Mouse (Mus musculus): ENCODE data around the gene Sfxn3.
A peak's percentile ranks its signal among the peaks of the same experiment; 100 is the strongest.

Gene Sfxn3

DNA sequence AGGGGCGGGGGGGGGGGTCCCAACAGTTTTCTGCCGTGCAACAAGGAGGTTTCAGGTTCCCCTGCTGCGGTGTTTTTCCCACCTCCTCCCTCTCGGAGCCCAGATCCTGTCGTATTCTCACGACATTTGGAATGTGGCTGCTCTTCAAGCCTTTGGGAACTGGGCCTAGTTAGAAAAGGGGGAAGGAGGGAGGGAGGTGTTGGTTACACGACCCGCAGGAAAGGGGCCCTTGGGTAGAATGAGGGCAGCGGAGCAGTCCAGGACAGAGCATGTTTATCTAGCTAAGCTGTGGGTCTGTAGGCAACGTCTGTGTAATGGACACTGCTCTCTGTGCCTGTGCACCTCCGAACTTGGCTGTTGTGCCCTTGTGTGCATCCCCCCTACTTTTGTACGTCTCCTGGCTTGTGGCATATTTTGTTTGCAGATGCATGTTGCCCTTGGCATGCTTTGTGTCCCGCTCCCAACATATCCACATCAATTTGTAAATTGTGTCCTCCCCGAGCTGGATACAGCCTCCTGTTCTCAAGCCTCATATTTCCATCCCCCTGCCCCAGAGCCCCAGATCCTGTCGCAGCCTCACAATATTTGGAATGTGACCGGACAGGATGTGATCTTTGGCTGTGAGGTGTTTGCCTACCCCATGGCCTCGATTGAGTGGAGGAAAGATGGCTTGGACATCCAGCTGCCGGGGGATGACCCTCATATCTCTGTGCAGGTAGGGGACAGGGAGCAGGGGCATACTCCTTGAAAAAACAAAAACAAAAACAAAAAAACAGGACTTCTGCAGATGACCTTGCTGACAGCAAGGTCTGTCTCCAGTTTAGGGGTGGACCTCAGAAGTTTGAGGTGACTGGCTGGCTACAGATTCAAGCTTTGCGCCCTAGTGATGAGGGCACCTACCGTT, 30.7 kb downstream of the Sfxn3 start:
- DNase-seq, result peak; percentile 58

DNA sequence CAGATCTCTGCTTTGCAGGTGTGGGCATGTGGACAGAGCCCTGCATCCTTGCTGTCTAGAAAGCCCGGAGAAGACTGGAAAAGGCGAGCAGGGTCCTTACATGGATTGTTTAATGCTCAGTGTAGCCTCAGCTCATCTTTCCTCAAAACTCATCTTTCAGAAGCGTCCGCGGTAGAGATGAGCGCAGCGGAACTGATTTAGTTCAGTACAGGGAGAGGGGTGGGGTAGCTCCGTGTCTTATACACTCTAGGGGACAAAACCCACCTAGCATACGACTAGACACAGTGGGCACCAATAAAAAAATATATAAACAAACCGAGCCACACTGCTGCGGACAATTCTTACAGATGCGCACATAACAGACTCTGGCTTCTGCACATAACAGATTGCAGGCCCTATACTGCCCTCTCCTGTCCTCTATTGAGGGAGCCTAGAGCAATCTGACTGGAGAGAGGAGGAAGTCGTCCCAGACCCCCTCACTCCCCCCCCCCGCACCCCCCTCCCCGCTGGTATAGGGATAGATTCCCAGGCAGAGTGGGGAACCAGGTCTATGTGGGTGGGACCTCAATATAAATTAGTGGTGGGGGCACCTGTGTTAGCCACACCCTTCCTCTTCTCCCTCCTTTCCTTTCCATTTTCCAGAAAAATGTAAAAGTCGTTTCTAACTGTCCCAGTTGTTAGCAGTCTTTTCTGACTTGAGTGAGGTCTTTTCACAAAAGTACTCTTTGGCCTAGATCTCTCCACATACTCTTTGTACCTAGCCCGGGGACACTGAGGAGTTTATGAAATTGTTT, 31.9 kb downstream of the Sfxn3 start:
- peak; percentile 63 for DNase-seq

DNA sequence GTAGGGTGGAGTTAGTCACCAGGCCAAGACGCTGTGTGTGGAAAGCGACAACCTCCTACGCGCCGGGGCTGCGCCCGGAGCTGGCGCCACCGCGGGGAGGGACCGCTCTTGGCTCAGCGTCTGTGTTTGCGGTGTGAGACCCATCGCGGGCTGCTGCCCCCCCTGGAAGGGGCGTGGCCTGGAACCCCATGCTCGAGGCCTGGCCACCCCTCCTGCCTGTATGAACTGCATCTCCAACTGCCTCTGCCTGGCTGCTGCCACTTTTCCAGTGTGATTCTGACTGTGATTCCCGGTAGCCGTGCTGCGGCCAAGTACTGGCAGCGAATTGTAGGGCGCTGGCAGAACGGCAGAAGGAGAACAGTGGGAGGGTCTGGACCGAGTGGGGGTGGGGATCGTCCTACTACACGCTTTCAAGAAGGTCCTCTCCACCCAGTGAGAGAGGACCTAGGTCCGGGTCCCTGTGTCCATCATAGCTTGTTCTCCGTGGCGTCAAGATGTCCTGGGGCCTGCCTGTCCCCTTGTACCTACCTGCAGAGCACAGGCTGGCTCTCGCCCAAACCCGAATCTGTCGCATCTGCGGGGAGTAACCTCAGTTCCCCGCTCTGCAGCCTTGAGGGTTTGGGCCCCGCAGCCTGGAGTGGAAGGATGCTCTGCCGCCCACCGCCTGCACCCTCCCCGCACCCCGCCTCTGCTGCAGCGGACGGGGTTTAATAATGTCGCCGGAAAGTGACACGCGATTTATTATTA, 32.6 kb downstream of the Sfxn3 start:
- peak; percentile 84 for DNase-seq

GRCm38 (mm10) chr19:45080711-45081110, 33.4 kb downstream of the Sfxn3 start:
- peak; percentile 61 for DNase-seq

GRCm38 (mm10) chr19:45081279-45081678, 34.0 kb downstream of the Sfxn3 start:
- DNase-seq, result peak; percentile 84

DNA sequence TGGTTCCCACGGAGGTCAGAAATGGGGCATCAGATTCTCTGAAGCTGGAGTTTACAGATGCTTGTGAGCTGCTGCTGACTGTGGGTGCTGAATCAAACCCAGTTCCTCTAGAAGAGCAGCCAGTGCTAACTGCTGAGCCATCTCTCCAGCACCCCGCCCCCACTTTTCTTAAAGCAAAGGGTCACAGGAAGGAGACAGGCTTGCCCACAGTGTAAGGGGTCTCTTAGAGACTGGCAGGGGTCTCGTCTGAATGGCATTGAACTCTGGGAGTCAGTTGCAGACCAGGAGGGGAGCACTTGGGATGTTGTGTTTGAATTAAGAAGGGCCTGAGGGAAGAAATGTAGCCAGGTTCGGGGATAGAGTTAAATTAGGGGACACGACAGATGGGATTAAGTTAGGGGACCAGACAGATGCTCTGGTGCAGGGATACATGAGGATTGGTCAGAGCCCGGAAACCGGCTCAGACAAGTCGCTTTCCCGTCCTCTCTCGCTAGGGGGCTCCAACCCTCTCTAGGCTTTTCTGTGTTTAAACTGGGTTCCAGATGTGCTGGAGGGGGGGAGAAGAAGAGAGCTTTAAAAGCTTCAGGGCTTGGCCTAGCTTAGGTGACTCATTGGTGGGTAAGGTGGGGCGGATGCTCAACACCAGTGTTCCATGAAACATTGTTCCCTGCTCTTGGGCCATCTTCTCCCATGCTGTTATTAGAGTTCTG, 34.7 kb downstream of the Sfxn3 start:
- peak; percentile 61 for DNase-seq

- DNase-seq, result no peak
Observed at GRCm38 (mm10) chr19:45097868-45098267, 50.6 kb downstream of the Sfxn3 start.

DNA sequence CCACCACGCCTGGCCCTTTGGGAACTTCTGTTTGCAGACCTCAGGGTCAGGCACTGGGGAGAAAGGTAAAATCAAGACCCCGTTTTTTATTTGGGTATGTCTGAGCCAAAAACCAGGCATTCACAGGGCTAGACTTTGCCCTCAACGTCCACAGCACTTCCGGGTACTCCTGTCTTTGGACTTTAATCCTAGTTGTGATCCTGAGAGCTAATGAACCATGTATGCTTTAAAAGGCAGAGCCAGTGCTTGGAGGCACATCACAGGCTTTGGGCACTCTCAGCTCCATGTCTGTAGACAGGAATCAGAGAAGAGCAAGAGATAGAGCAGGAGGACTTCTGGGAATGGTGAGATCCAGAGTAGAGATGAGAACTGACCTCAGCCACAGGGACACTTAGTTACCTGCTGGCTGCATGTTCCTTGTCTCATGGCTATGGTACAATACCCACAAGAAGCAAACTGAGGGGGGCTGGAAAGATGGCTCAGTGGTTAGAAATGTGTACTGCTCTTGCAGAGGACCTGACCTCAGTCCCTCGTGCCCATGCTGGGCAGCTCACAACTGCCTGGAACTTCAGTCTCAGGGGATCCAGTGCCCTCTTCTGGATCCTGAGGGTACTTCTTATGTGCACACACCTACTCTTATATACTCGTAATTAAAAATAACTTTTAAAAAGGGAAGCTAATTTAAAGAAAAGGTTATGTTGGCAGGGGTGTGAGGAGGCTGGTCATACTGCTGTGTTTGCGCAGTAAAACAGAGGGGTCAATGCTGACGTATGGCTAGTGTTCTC, 53.4 kb downstream of the Sfxn3 start:
- DNase-seq, result no peak

DNA sequence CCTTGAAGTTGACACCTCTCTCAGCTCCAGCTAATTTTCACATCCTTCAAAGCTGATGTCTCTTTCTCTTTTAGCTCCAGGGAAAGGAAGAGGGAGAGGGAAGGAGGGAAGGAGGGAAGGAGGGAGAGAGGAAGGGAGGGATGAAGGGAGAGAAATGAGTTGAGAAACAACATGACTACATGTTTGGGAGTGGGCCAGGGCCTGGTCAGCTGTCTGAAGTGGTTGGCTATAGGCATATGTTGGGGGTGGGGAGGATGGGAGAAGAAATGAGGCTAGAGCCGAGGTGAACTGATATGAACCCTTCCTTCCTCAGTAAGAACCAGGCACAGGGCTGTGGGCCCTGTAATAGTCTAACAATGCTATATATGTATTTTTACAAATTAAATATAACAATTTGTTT, 58.3 kb downstream of the Sfxn3 start:
- no peak for DNase-seq
